Mouse (Mus musculus): ENCODE data around the gene Jsrp1. TPM values are rescaled to one million over a fixed set of nuclear protein-coding genes. Genes with fewer than 3 reads are reported as not detected.

The Jsrp1 gene
- total RNA-seq (2014; fragmentation: Nextera tagmentation): not detected in 2 replicates
- total RNA-seq (2017): not detected in 2 replicates

DNA sequence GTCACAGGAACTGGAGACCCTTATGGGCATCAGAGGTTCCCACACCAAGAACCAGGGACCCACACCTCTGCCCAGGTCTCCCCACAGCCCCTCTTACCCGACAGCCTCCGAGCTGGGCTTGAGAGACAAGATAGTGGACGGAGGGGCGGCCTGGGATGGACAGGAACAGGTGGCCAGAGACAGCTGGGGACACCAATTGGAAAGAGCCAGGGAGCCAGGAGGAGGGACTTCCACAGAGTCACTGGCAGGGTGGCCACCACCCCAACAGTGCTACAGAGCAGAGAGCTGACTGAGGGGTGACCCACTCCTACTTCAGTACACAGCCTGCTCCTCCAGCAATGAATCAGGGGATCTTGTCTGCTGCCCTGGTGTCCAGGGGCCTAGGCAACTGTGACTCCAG lies at the start of gene Jsrp1:
TSS of gene Jsrp1 (minus strand) at position 133 of the 400 bp plus-strand sequence.
- ATAC-seq (replicated peaks; ENCODE audit: low FRiP score, low TSS enrichment, poor library complexity, severe bottlenecking): 0 out of 2 replicates have a peak, but pooled peaks have one; percentile 16

- no peak for ATAC-seq (replicated peaks; ENCODE audit: low FRiP score, low TSS enrichment, poor library complexity, severe bottlenecking)
Observed at GRCm38 (mm10) chr10:80862305-80862704, 49.0 kb upstream of the Jsrp1 start.

DNA sequence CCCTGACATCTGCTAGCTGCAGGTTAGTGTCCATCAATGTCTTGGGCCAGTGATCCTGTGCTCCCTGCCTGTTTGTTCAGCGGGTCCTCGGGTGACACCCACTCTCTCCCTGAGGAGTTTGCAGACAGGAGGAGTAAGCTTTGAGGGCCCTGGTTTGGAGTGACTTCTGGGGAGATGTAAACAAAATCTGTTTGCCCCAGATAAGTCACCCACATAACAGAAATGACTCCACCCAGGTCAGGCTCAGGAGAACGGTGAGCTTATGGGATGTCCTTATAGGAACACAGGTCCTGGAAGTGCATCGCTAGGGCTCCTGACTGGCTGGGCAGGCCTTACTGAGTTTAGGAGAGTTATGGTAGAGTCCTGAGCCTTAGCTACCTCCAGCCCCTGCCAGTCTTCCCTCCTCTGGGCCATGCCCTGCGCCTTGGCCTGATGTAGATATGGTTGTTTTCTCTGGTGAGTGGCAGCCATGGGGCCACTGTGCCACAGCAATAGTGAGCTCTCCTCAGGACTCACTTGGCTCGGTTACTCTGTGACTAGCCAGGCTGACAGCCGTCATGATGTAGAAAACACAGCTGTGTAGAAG lies 45.1 kb upstream of the Jsrp1 start:
- ATAC-seq (replicated peaks; ENCODE audit: low FRiP score, low TSS enrichment, poor library complexity, severe bottlenecking): peak; percentile 69

DNA sequence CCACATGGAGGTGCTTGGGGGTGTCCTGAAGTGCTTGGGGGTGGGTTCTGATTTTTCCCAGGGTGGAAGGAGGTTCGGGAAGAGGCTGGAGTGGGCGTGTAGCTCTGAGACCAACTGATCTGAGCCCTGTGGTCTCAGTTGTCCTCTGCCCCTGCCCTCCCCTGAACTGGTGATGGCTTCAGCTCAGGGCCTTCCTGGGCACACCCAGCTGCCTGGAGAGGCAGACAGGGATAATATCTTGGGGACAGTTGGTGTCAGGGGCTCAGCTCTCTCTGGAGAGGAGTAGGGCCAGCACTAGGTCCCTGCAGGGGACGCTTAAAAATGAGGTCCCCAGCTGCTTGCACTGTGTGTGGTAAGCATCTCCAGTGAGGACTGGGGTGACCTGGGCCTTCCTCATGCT lies 44.5 kb upstream of the Jsrp1 start:
- peak; percentile 31 for ATAC-seq (replicated peaks; ENCODE audit: low FRiP score, low TSS enrichment, poor library complexity, severe bottlenecking)

DNA sequence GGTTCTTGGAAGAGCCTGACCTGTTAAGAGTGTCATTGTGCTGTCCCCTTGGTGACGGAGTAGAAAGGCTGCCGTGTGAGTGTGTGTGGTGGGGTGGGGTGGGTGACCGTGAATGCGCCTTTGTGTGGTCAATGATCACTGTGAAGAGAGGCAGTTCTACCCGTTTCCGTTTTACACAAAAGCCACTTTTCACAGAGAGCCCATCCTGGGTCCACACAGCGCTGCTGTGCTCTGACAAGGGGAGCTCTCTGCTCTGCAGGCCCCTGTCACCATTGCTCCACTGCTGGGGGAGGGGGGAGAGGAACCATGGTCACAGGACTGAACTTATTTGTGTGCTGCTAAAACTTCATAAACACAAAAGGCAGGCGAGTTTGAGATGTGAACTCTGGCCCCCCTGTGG lies 44.1 kb upstream of the Jsrp1 start:
- ATAC-seq (replicated peaks; ENCODE audit: low FRiP score, low TSS enrichment, poor library complexity, severe bottlenecking): no peak

DNA sequence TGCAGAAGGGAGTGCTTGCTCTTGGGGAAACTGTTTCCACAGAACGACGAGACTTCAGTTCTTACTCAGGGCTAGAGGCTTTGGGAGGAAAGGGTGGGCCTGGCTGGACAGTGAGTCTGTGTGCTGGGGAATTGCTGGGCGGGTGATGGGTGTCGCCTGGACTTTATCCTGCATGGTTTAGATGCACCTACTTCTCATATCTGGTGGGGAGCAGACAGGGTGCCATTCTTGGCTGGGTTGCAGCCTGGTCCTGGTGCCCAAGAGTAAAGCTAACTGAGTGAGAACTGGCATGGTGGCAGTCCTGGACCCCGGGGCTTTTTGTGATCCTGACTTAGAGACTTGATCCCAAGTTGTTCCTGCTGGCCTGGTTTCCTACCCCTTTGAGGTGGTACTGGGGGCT lies 43.6 kb upstream of the Jsrp1 start:
- no peak for ATAC-seq (replicated peaks; ENCODE audit: low FRiP score, low TSS enrichment, poor library complexity, severe bottlenecking)

DNA sequence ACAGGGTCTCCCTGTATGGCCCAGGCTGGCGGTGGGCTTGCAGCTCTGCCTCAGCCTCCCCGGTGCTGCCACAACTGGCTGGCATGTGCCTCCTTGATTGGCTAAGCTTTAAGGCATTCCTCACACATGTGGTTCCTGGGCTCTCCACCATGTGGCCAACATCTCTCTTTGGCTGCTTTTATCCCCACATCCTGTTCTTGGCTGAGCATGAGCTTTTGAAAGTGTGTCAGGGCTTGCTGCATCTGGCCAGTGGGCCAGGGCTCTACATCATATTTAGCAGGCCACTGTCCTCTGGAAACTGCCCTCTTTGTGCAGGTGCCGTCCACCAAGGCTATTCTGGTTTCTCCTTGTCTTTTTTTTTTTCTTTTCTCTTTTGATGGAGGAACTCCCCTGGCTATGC lies 43.0 kb upstream of the Jsrp1 start:
- peak; percentile 33 for ATAC-seq (replicated peaks; ENCODE audit: low FRiP score, low TSS enrichment, poor library complexity, severe bottlenecking)

- ATAC-seq (replicated peaks; ENCODE audit: low FRiP score, low TSS enrichment, poor library complexity, severe bottlenecking): no peak
Observed at GRCm38 (mm10) chr10:80855749-80856073, 42.4 kb upstream of the Jsrp1 start.

- ATAC-seq (replicated peaks; ENCODE audit: low FRiP score, low TSS enrichment, poor library complexity, severe bottlenecking): peak; percentile 35; the same call in 1 of the 2 replicates
Observed at GRCm38 (mm10) chr10:80854913-80855748, 41.8 kb upstream of the Jsrp1 start, which contains the start of the genes Lsm7 and Sppl2b. Gene Lsm7 (minus strand): TSS chr10:80855209. Gene Sppl2b (plus strand): TSS chr10:80855275.

- peak; percentile 87 for ATAC-seq (replicated peaks; ENCODE audit: low FRiP score, low TSS enrichment, poor library complexity, severe bottlenecking)
Observed at GRCm38 (mm10) chr10:80848571-80848970, 35.3 kb upstream of the Jsrp1 start.

- ATAC-seq (replicated peaks; ENCODE audit: low FRiP score, low TSS enrichment, poor library complexity, severe bottlenecking): no peak
Observed at GRCm38 (mm10) chr10:80845732-80846131, 32.4 kb upstream of the Jsrp1 start.

GRCm38 (mm10) chr10:80845055-80845693 lies 31.9 kb upstream of the Jsrp1 start:
- ATAC-seq (replicated peaks; ENCODE audit: low FRiP score, low TSS enrichment, poor library complexity, severe bottlenecking): no peak

DNA sequence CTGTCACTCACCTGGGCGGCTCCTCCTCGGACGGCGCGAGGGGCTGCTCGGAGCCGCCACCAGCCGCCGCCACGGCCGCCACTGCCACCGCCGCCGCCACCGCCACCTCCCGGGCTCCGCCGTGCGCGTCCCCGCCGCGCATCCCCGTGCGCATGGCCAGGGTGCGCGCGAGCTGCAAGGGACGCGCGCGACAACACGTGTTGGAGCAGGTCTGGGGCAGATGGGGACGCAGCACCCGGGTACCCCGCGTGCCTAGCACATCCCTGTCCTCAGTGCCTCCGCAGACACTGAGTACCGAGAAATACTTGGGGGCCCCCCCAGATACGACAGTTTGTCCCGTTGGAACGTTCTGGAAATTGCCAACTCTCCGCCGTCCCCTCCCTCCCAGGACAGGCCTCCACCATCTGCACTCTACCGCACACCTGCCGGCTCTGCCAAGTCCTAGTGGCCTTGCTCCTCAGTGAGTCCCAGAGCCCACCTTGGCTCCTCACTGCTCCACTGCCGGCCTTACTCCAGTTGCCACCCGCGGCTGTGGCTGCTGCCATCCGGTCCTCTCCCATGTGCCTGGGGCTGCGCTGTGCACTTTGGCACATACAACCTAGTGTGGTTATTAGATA lies 30.7 kb upstream of the Jsrp1 start, which contains the start of gene Lingo3:
TSS of gene Lingo3 (minus strand) at position 109 of the 617 bp plus-strand sequence.
- 0 out of 2 replicates have a peak, but pooled peaks have one; percentile 7 for ATAC-seq (replicated peaks; ENCODE audit: low FRiP score, low TSS enrichment, poor library complexity, severe bottlenecking)

DNA sequence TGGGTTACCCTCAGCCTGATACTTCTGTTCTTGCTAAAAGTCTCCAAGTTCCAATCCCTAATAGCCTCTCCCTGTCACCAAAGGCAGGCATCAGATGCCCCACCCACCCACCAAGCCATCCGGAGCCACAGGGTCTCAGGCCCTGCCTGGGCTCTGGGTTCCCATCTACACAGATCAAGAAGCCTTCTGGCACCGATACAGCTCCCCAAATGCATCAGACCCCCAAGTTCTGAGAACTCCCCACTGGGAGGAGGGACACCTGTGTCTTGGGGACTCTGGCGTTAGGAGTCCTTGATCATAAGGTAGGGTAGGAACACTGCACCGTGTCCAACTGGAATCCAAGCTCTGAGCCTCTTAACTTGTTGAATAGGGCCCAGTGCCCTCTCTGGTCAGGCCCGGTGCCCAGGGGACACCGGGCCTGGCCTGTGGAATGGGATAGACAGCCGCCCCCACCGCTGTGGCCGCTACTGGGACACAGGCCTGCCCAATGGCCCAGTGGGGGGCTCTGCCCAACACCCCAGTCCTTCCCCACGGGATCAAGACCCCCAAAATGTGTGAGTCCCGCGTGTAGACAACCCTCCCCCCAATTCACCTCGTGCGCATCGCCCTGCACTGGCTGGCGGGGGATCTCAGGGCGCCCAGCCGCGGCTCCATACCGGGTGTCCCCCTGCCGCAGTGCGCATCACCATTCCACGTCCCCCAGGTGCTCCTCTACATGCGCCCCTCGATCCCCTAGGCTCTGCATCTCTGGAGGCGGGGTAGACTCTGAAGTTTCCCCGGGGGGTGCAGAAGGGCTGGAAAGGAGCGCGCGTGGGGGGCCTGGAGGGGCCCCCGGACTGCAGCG lies 30.0 kb upstream of the Jsrp1 start:
- no peak for ATAC-seq (replicated peaks; ENCODE audit: low FRiP score, low TSS enrichment, poor library complexity, severe bottlenecking)

- no peak for ATAC-seq (replicated peaks; ENCODE audit: low FRiP score, low TSS enrichment, poor library complexity, severe bottlenecking)
Observed at GRCm38 (mm10) chr10:80842334-80842733, 29.0 kb upstream of the Jsrp1 start.

DNA sequence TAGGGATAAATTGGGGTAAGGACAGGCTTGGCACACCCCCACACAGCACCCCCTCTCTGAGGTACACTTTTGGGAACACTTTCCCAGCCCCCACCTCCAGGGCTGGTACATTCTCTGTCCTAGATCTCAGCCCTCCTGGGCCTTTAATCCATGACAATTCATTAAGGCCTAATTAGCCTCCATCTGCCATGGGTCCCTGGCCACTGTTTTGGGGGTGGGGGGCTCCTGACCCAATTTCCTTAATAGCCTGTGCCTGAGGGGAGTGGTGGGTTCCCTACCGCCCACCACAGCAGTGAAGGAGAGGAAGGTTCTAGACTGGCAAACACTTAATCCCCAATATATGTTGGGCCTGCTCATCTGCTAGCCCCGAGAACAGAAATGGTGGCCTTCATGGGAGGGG lies 28.4 kb upstream of the Jsrp1 start:
- no peak for ATAC-seq (replicated peaks; ENCODE audit: low FRiP score, low TSS enrichment, poor library complexity, severe bottlenecking)

DNA sequence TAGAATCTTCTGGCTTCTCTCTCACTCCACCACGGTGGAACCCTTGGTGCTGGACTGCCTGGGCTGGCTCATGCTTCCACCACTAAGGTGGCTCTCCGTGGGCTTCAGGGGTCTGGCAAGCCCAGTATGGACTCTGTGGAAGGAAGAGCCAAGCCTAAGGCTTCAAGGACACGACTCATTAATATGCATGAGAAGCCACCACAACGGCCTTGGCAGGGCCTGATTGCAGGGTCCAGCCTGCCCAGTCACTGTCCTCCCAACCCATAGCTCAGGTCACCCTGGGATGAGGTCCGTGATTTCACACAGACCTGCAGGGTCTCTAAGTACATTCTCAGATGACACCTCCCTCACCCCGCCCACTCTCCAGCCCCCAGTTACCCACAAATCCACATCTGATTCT lies 26.6 kb upstream of the Jsrp1 start:
- ATAC-seq (replicated peaks; ENCODE audit: low FRiP score, low TSS enrichment, poor library complexity, severe bottlenecking): no peak

GRCm38 (mm10) chr10:80838346-80838912 lies 25.1 kb upstream of the Jsrp1 start:
- ATAC-seq (replicated peaks; ENCODE audit: low FRiP score, low TSS enrichment, poor library complexity, severe bottlenecking): no peak

- ATAC-seq (replicated peaks; ENCODE audit: low FRiP score, low TSS enrichment, poor library complexity, severe bottlenecking): no peak
Observed at GRCm38 (mm10) chr10:80837827-80838226, 24.5 kb upstream of the Jsrp1 start.
